Mouse (Mus musculus): ENCODE measurements at regions not wholly inside any gene's neighbourhood (a gene's known extent, or its start where the extent isn't known, plus 50 kb on each side); places are given as distances from the start of the nearest gene placed in this dataset.

DNA sequence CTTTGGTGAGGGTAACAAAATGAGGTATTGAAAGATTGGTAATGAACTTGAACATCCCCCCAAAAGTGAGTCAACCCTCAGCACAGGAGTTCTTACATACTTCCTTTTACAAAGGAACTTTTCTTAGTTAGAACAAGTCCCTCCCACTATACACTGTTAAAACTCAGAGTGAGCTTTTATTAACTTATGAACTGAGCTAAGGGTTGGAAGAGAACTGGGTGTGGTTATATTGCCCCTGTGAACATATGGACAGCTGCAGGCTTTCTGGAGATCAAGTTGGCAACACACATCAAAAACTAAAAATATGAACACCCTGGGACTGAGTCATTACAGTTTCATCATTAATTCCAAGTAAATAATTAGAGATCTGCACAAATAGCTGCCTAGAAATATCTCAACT is 103.1 kb upstream of the Tmc3 start:
- DNase-seq (ENCODE audit: low spot score): no peak

DNA sequence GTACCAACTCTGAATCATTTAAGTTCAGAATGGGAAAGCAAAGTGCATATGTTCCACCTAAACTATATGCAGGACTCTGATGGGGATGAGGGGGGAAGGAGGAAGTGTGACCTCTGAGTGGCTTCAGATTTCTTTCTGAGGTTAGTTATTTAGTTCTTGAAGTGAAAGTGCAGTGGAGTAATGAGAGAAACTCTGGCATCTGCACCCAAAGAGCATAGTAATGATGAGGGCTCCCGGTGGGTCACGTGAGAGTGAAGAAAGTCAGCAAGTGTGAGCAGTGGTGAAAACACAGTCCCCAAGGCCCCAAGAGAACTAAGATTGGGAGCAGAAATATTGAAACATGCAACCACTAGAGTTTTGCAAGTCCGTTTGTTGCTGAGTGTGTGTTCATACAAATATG is 102.5 kb upstream of the Tmc3 start:
- no peak for DNase-seq (ENCODE audit: low spot score)

DNA sequence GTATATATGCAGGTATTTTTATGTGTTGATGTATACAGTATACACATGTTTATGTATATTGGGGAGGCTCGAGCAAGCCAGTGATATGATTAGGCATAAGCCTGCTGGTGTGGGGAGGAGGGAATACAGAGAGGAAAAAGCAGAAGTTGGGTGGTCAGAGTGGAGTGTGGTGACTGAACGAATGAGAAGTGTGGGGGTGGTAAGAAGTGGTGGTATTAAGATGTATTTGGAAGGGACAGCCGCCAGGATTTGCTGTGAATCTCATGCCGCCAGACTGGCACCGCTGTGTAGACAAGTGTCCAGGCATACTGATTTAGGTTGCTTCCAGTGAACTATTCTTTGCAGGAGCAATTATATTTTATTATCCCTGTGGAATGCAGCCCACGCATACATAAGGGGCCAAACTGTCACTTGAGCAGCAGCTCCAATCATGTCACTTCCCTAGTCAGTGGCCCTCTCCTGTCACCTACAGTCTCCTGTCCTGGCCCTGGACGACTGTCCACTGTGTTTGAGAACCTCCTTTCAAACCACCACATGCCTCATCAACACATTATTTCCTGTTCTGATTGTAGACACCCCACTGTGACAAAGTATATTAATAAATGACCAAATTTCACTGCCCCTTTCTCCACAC is 101.9 kb upstream of the Tmc3 start:
- no peak for DNase-seq (ENCODE audit: low spot score)

DNA sequence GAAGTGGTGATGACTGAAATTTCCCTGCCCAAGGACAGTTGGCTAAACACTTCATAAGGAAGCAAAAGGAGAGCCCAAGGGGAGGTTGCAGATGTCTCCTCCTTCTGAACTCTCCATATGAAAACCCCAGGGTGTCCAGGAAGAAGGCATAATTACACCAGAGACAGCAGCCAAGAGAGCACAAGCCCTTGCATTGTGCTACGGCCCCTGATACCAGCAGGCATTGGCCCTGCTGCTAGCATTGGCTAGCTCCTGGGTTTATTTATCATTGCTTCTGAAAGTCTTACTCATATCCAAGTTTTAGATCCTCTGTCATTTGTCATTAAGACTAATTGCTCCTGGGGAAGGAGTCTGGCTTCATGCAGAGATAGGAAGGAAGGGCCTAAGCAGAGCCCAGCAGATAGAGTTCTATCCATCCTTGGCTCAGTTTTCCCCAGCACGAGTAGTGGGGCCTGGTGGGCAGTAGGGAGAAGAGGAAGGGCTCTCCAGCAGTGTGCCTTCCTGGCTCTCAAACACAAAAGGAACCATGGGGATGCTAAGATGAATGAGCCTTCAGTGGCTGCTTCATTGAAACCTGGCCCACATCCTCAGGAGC is 98.5 kb upstream of the Tmc3 start:
- no peak for DNase-seq (ENCODE audit: low spot score)

DNA sequence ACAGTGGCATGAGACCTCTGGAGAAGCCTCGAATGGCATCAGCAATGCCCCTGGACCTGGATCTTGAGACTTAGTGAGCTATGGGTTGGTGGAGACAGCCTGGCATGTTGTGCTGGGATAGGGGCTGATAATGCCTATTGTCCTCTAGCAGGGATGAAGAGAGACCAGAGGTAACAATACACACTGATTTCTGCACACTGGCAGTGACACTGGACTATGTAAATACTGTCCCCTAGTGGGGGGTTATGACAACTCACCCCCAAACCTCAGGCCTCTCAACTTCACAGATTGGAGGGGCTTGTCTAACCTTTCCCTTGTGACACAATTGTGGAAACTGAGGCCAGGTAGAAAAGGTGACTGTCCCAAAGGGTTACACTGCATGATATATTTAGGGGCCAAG is 94.9 kb upstream of the Tmc3 start:
- peak; percentile 75 for DNase-seq (ENCODE audit: low spot score)

DNA sequence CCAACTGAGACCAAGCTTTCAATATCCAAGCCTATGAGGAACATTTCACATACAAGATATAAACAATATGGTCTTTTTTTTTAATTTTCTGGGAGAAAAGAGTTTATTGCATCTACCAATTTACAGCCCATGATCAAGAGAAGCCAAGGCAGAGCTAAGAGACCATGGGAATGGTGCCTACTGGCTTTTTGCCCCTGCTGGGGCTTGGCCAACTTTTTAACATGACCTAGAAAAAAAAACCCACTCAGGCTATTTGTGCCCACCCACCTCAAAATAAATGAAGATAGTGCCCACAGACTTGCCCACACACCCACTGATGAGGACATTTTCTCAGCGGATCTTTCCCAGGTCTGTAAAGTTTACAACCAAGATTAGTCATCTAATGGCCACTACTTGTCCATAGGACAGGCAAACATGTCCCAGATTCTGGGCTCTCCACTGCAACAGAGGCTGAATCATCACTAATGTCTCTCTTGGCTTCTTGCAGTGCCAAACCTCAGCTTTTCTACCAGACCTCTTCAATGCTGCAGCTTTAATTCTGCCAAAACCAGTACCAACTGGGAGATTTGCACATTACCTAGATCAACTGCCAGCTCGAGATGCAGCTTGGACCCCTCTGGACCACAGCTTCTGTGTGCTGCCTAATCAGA is 79.6 kb upstream of the Tmc3 start:
- DNase-seq (ENCODE audit: low spot score): no peak

DNA sequence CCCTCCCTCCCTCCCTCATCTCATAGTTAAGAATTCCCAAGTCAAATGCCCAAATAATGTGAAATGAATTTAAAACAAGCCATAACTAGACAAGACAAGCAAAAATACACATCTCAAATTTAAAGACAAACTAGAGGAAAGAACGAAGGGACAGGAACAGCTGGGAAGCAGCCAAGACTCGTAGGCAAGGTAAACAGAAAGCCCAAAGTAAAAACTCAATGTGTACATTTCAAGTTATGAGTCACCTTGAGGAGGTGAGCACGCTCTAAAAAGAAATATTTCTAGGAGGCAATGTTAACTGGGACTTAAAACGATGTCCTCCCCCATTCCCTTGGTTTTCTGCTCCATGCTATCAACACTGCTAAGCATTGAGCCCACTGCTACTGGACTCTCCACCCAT is 68.4 kb upstream of the Tmc3 start:
- no peak for DNase-seq (ENCODE audit: low spot score)

DNA sequence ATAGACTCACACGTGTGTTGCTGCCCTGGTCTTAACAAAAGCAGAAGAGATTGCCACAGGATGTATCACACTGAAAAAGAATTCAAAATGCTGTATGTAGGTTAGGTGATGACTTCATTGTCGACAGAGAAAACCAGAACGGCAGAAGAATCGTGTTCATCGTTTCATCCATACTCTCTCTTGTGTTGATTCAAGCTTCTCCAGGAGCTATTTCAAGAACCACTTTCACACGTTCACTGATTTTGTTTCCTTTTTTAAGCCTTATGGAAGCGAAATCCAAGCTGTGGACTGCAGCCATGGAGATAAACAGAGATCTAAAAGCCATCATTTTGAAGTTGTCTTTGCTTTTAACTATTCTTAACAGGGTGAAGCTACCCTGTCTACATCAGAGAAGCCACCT is 63.2 kb upstream of the Tmc3 start:
- no peak for DNase-seq (ENCODE audit: low spot score)

Data from embryo, embryonic 10 days (tissue).